In the genomic region with DNA sequence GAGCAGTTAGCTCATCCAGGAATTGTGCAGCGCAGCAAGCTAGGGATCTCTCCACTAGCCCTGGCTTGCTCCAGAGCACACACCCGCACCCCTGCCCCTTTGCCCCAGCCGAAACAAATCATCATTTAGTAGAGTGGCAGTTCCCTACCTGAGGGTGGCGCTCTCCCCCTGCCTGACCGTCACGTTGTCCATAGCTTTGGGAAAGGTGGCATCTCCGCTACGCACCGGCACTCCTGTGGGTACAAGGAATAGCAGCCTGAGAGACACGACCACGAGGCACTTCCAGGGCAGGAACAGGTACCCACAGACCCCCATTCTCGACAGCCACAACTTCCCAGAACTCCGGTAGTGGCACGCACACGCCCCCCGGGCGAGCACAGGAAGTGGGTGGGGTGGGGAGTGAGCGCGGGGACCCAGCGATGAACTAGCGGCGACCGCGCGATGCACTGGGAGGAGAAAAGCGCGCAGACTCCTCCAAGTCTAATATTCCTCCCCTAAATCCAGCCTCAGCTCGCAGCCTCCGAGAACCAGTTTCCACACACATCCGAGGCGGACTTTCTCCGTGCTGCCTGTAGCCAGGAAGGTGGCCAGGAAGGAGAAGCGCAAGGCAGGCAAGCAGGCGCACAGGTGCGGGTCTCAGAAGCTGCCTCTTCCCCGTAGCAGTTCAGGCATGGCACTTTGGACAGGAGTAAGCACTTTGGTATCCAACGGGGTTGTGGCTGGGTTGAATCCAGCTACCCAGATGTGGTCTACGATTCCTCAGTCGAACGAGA, we compare ENCODE assay signal across 9 mouse cellular contexts.
DNase-seq lines count a peak whose midpoint lies in the region; ATAC-seq and TF ChIP-seq lines count a peak whose summit lies in the region.
"Had no signal": no experiment of that assay in that cellular context is flagged by ENCODE, and none has a peak within 500 bp of the region (broad histone marks: within the 10 kb centered on the region; RNA-seq: fewer than 3 reads in every experiment).

No protein-coding gene starts in this region.

- H3K9ac ChIP-seq in embryonic facial prominence, embryonic 15.5 days = peak overlapping the region; percentile 37
- H3K9ac ChIP-seq in stomach, embryonic 15.5 days = no peak overlapping the region

- no peak overlapping the region for H3K4me3 ChIP-seq in lung, adult 2 months (replicated peaks; ENCODE audit: extremely low read depth, low read depth, low read length)
- H3K4me3 ChIP-seq in embryonic facial prominence, embryonic 15.5 days (replicated peaks) = peak overlapping the region; percentile 55
- H3K4me3 ChIP-seq in left cerebral cortex, adult 2 months = peak overlapping the region; percentile 74
- H3K4me3 ChIP-seq in stomach, embryonic 15.5 days (replicated peaks) = peak overlapping the region; percentile 57

- peaks cover 21% of the 10 kb centered on the region for H3K27me3 ChIP-seq in embryonic facial prominence, embryonic 15.5 days
- H3K27me3 ChIP-seq in stomach, embryonic 15.5 days (replicated peaks) = peaks cover 27% of the 10 kb centered on the region

- intact Hi-C loops in heart, postnatal 36 days (cut with DNase I) = loop anchor here (1.0 to 5.0 kb wide), 2 partner anchors 47 to 231 kb away; no protein-coding TSS in a partner anchor
- intact Hi-C loops in left cerebral cortex, adult 2 months (cut with DNase I) = loop anchor here (1.0 to 5.0 kb wide), 7 partner anchors 47 to 1009 kb away; no protein-coding TSS in a partner anchor

- WGBS in lung, adult 2 months = under 1% methylated on average over 40 of the region's 40 CpGs
- WGBS in embryonic facial prominence, embryonic 15.5 days = under 1% methylated on average over 40 of the region's 40 CpGs
- under 1% methylated on average over 40 of the region's 40 CpGs for WGBS in stomach, embryonic 15.5 days

- no peak for DNase-seq in lung, adult 2 months
- DNase-seq in lung, adult 18-20 months = no peak
- DNase-seq in heart, postnatal 36 days = peak; percentile 29 to 33
- DNase-seq in left cerebral cortex, adult 2 months (ENCODE audit: extremely low spot score in 1 of 2, low spot score in 2 of 2) = peak; percentile 73 to 78
- DNase-seq in mesoderm, embryonic 11.5 days (ENCODE audit: low read depth, low spot score) = peak; percentile 64
- DNase-seq in thymus, postnatal 25 days = no peak

- TF ChIP-seq CTCF in lung, adult 2 months (IDR thresholded peaks at IDR 0.05; ENCODE audit: insufficient read depth, low read length) = peak; percentile 9; the same call in 1 of the 2 replicates
- TF ChIP-seq CTCF in left cerebral cortex, adult 2 months (IDR thresholded peaks at IDR 0.05) = peak; percentile 64

- peak overlapping the region; percentile 92 for H3K4me2 ChIP-seq in embryonic facial prominence, embryonic 15.5 days (replicated peaks)
- peak overlapping the region; percentile 84 for H3K4me2 ChIP-seq in stomach, embryonic 15.5 days

- peak; percentile 44 for ATAC-seq in embryonic facial prominence, embryonic 15.5 days (ENCODE audit: insufficient number of reproducible peaks, low FRiP score, low TSS enrichment, low read depth)
- peak; percentile 56 for ATAC-seq in stomach, embryonic 15.5 days (ENCODE audit: insufficient read depth, low FRiP score, low read depth)

- H3K4me1 ChIP-seq in lung, adult 2 months (ENCODE audit: control insufficient read depth, insufficient read depth, low read length) = no peaks in the 10 kb centered on the region
- H3K4me1 ChIP-seq in embryonic facial prominence, embryonic 15.5 days = peaks cover 19% of the 10 kb centered on the region
- H3K4me1 ChIP-seq in stomach, embryonic 15.5 days = peaks cover 8% of the 10 kb centered on the region; the same call in 1 of the 2 replicates

- H3K27ac ChIP-seq in embryonic facial prominence, embryonic 15.5 days (replicated peaks) = peak overlapping the region; percentile 78
- H3K27ac ChIP-seq in left cerebral cortex, adult 2 months = peak overlapping the region; percentile 93
- H3K27ac ChIP-seq in stomach, embryonic 15.5 days = peak overlapping the region; percentile 77

- no peaks in the 10 kb centered on the region for H3K9me3 ChIP-seq in embryonic facial prominence, embryonic 15.5 days (replicated peaks)
- no peaks in the 10 kb centered on the region for H3K9me3 ChIP-seq in stomach, embryonic 15.5 days

- no peaks in the 10 kb centered on the region for H3K36me3 ChIP-seq in embryonic facial prominence, embryonic 15.5 days
- H3K36me3 ChIP-seq in stomach, embryonic 15.5 days = no peaks in the 10 kb centered on the region
- H3K36me3 ChIP-seq: G1E had no signal

- no peak for TF ChIP-seq POLR2A in lung, adult 2 months (IDR thresholded peaks at IDR 0.05; ENCODE audit: borderline replicate concordance, extremely low read depth, low read depth, low read length)

Comparison
In these comparisons a context has a peak if more than half of its experiments do, and no peak if none do; other contexts are left out.
1. DNase-seq: peak in heart, postnatal 36 days (2 of 2), left cerebral cortex, adult 2 months (2 of 2) and mesoderm, embryonic 11.5 days (single experiment); none in lung, adult 2 months (single experiment), lung, adult 18-20 months (0 of 2) and thymus, postnatal 25 days (single experiment).
2. Peak in every context shown above with its lines, with median percentiles within 50 percentile points of each other: H3K27ac ChIP-seq.